Mouse (Mus musculus) gastrocnemius, postnatal 4 days (tissue): ENCODE measurements at regions not wholly inside any gene's neighbourhood (a gene's known extent, or its start where the extent isn't known, plus 50 kb on each side); places are given as distances from the start of the nearest gene placed in this dataset.

Source experiments
- DNase-seq, 2 experiments: peaks; one replicate each; pipeline ENCODE4 v3.0.0; 2021 to 2022; ENCODE audit warnings: low spot score in 2 of 2, mixed read lengths in 2 of 2

- DNase-seq, result no peak
Observed at GRCm38 (mm10) chr2:74463407-74463806, 115.8 kb downstream of the Lnpk start.

GRCm38 (mm10) chr2:74461211-74461844 lies 117.9 kb downstream of the Lnpk start:
- DNase-seq, result no peak

GRCm38 (mm10) chr2:74454431-74454830 lies 124.8 kb downstream of the Lnpk start:
- DNase-seq, result no peak

GRCm38 (mm10) chr2:74452679-74453078 lies 126.6 kb downstream of the Lnpk start:
- no peak for DNase-seq

GRCm38 (mm10) chr2:74451578-74451977 lies 127.7 kb downstream of the Lnpk start:
- peak in 1 of 2 experiments; percentile 26 for DNase-seq

GRCm38 (mm10) chr2:74451038-74451437 lies 128.2 kb downstream of the Lnpk start:
- no peak for DNase-seq

GRCm38 (mm10) chr2:74450064-74450765 lies 129.0 kb downstream of the Lnpk start:
- no peak for DNase-seq

- DNase-seq, result no peak
Observed at GRCm38 (mm10) chr2:74435184-74435911, 143.9 kb downstream of the Lnpk start.

- DNase-seq, result peak in 1 of 2 experiments; percentile 25
Observed at GRCm38 (mm10) chr2:74426746-74427145, 152.5 kb downstream of the Lnpk start.

- DNase-seq, result no peak
Observed at GRCm38 (mm10) chr2:74424726-74425125, 154.5 kb downstream of the Lnpk start.

GRCm38 (mm10) chr2:74416097-74416496 lies 163.1 kb downstream of the Lnpk start:
- no peak for DNase-seq

- no peak for DNase-seq
Observed at GRCm38 (mm10) chr2:74414721-74415120, 164.5 kb downstream of the Lnpk start.

GRCm38 (mm10) chr2:74409856-74410404 lies 169.3 kb downstream of the Lnpk start:
- peak in 1 of 2 experiments; percentile 31 for DNase-seq

GRCm38 (mm10) chr2:74404493-74404892 lies 174.7 kb downstream of the Lnpk start:
- DNase-seq, result no peak

- no peak for DNase-seq
Observed at GRCm38 (mm10) chr2:74391064-74391463, 188.2 kb downstream of the Lnpk start.

- no peak for DNase-seq
Observed at GRCm38 (mm10) chr2:74388078-74388477, 191.2 kb downstream of the Lnpk start.

- DNase-seq, result no peak
Observed at GRCm38 (mm10) chr2:74384918-74385317, 194.3 kb downstream of the Lnpk start.

- no peak for DNase-seq
Observed at GRCm38 (mm10) chr2:74380574-74381287, 198.5 kb downstream of the Lnpk start.

- DNase-seq, result no peak
Observed at GRCm38 (mm10) chr2:74378709-74379108, 200.5 kb downstream of the Lnpk start.

GRCm38 (mm10) chr2:74373938-74374337 lies 205.3 kb downstream of the Lnpk start:
- DNase-seq, result no peak

- DNase-seq, result no peak
Observed at GRCm38 (mm10) chr2:74373056-74373455, 206.2 kb downstream of the Lnpk start.
